Mouse (Mus musculus) lung, adult 2 months (tissue): Measurements from ENCODE around the gene Anapc7. TPM values are rescaled to one million over a fixed set of nuclear protein-coding genes. Genes with fewer than 3 reads are reported as not detected.

Source experiments
- DNase-seq: peaks from one replicate; pipeline ENCODE4 v3.0.0; 2022
- H3K4me1 ChIP-seq: fragments of 200-500 bp; 2 replicates; pipeline ENCODE4 v1.6.1; 2011; ENCODE audit warnings: low read length; ENCODE audit not compliant: control insufficient read depth, insufficient read depth
- H3K4me3 ChIP-seq: fragments of 200-500 bp; replicated peaks from 2 replicates; pipeline ENCODE3; 2011; ENCODE audit warnings: low read depth, mild to moderate bottlenecking, control low read depth, low read length; ENCODE audit errors: extremely low read depth
- CTCF ChIP-seq: fragments of 200-500 bp; IDR thresholded peaks from 2 replicates; pipeline ENCODE4 v1.5.1; 2011; ENCODE audit warnings: mild to moderate bottlenecking, low read length, control low read depth; ENCODE audit not compliant: insufficient read depth
- POLR2A ChIP-seq: fragments of 200-500 bp; IDR thresholded peaks from 2 replicates; pipeline ENCODE4 v1.6.1; 2011; ENCODE audit warnings: low read depth, mild to moderate bottlenecking, control low read depth, low read length, borderline replicate concordance; ENCODE audit errors: extremely low read depth
- WGBS: fragments of 180-500 bp; shearing (Covaris S2); methylation state at CpG from one replicate; pipeline ENCODE4 v1.1.7; 2018; 5-methylcytosine and 5-hydroxymethylcytosine counted together
- polyA plus RNA-seq: library from polyadenylated mRNA; depleted of rRNA; stranded (reverse); fragments of >200 nt; gene quantifications from 2 replicates; pipeline ENCODE4 v1.2.3, GENCODE M21; 2012

The Anapc7 gene
- polyA plus RNA-seq, 1 experiment: 20.5 TPM

DNA sequence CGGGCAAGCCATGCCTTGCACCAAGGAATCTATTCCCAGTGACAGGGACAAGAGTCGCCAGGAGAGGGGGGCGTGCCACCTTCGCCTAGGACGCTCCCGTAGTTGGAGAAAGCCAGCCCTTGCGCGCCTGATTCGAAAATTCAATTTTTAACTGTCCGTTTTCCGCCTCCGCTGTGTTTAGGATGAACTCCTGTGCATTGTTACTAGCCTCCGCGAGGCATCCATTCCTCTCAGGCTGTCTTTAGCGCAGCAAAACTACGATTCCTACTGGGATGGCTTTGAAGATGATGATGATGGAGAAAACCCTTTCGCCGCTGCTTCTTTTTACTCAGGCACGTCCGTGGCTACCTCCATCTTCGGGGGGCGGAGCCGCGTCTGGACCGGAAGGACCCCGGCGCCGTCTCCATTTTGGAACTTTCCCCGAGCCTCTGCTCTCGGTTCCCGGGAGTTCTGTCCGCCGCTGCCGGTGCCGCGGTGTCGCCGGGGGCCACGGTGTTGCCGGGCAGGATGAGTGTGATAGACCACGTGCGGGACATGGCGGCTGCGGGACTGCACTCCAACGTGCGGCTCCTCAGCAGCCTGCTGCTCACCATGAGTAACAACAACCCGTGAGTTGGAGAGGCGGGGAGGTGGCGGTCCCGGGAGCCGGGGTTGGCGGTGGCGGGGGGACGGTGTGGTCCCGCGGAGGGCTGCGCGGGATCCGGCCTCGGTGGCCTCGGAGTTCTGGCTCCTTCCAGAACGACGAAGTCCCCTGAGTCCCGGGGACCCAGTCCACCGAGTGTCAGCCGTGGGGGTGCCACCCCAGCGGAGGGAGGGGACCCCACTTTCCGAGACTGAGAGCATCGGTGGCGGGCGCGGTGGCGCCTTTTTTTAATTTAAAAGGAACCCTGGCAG is 825 bp downstream of the Anapc7 start:
- peak overlapping the region; percentile 89 for H3K4me3 ChIP-seq
- H3K4me1 ChIP-seq: no peaks in the 10 kb centered on the region
- peak; percentile 93 for DNase-seq
- under 1% methylated on average over 73 of the region's 73 CpGs for WGBS
- TF ChIP-seq POLR2A: peak; percentile 49; the same call in 1 of the 2 replicates
- no peak for TF ChIP-seq CTCF

GRCm38 (mm10) chr5:122423083-122423482 is 1.6 kb downstream of the Anapc7 start:
- Histone ChIP-seq H3K4me3 (peak overlapping the region; percentile 89), H3K4me1 (no peaks in the 10 kb centered on the region)
- no peak for TF ChIP-seq POLR2A
- TF ChIP-seq CTCF: no peak
- 18% methylated on average over 15 of the region's 15 CpGs for WGBS
- no peak for DNase-seq

DNA sequence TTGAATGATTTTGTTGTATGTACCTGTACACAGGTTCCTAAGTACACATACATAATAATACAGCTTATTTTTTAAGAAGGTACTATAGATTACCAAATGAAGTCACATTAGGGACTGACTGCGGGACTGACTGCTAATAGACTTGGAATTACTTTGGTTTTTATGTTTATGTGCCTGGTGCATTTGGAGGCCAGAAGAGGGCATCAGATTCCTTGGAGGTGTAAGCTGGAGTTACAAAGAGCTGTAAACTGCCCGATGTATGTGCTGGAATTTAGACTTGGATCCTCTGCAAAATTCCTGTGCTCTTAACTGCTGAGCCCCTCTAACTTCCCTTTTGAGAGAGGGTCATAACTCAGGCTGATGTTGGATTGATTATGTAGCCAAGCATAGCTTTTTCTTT is 4.1 kb downstream of the Anapc7 start:
- TF ChIP-seq CTCF (no peak), POLR2A (no peak)
- no peak overlapping the region for H3K4me3 ChIP-seq
- no peaks in the 10 kb centered on the region for H3K4me1 ChIP-seq
- DNase-seq: no peak
- 62% methylated on average over 2 of the region's 2 CpGs for WGBS

DNA sequence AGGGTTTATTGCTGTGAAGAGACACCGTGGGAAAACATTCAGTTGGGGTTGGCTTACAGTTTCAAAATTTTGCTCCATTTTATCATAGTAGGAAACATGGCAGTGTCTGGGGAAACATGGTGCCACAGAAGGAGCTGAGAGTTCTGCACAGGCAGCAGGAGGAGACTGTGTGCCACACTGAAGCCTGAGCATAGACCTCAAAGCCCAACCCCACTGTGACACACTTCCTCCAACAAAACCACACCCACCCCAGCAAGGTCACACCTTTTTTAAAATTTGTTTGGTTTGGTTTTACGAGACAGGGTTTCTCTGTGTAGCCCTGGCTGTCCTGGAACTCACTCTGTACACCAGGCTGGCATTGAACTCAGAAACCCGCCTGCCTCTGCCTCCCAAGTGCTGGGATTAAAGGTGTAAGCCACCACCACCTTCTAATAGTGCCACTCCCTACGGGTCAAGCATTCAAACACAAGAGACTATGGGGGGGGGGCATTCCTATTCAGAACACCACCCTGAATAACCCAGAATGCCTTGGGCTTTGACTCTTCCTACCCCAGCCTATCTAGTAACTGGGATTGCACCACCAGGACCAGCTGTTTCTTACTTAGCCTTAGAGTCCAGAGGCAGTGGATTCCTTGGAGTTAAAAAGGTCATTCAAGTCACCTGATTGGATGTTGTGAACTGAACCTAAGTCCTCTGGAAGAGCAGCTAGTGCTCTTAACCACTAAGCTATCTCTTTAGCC is 8.7 kb downstream of the Anapc7 start:
- 83% methylated on average over 4 of the region's 4 CpGs for WGBS
- TF ChIP-seq POLR2A (no peak), CTCF (no peak)
- no peak overlapping the region for H3K4me3 ChIP-seq
- DNase-seq: no peak
- no peaks in the 10 kb centered on the region for H3K4me1 ChIP-seq

DNA sequence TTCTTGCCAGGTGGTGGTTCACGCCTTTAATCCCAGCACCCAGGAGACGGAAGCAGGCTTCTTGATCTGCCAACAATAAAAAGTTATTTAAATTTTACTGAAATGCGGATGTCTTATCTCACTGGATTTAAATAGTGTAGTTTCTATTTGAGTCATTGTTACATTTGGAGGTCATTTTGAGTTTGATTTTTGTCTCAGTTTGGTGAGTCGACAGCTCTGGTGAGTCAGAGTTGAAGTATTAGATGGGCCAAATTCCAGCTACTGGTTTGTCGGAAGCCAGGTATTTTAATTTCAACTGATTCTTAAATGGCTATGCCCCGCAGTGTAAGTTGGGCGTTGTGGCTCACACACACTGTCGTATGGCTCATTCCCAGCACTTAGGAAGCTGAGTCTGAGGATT is 9.7 kb downstream of the Anapc7 start:
- WGBS: 88% methylated on average over 8 of the region's 8 CpGs
- no peak overlapping the region for H3K4me3 ChIP-seq
- no peaks in the 10 kb centered on the region for H3K4me1 ChIP-seq
- DNase-seq: no peak
- TF ChIP-seq CTCF: no peak
- no peak for TF ChIP-seq POLR2A

GRCm38 (mm10) chr5:122434541-122434940 is 13.0 kb downstream of the Anapc7 start:
- 82% methylated on average over 4 of the region's 4 CpGs for WGBS
- TF ChIP-seq POLR2A (no peak), CTCF (peak; percentile 26; the same call in 1 of the 2 replicates)

GRCm38 (mm10) chr5:122439400-122440094 is 18.1 kb downstream of the Anapc7 start:
- no peak for DNase-seq
- Histone ChIP-seq H3K4me1 (no peaks in the 10 kb centered on the region), H3K4me3 (no peak overlapping the region)
- no peak for TF ChIP-seq POLR2A
- no peak for TF ChIP-seq CTCF
- WGBS: 63% methylated on average over 19 of the region's 19 CpGs

More at GRCm38 (mm10) chr5:122434541-122434940, 13.0 kb downstream of the Anapc7 start:
- DNase-seq: no peak
- Histone ChIP-seq H3K4me1 (no peaks in the 10 kb centered on the region), H3K4me3 (no peak overlapping the region)

- WGBS: 80% methylated on average over 12 of the region's 12 CpGs
- DNase-seq: no peak
These were observed 18.7 kb downstream of the Anapc7 start for GRCm38 (mm10) chr5:122440095-122440630.

DNA sequence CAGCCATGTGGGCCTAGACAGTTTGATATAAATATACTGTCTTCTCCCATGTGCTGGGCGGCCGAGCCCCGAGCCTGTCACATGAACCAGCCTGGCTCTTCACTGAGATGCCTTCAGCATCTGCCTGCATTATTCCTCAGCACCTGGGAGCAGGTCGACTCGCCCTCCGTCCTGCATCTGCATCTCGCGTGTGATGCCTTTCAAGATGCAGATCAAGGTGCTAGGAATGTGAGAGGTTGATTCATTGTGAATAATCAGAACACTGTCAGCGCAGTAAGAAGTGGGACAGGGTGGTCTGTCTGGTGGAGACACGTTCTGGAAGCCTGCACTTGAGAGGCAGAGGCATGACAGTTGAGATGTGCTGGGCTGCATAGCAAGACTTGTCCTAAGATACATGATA is 23.0 kb downstream of the Anapc7 start:
- TF ChIP-seq POLR2A: no peak
- TF ChIP-seq CTCF: no peak
- DNase-seq: no peak
- no peaks in the 10 kb centered on the region for H3K4me1 ChIP-seq
- H3K4me3 ChIP-seq: no peak overlapping the region
- WGBS: 90% methylated on average over 10 of the region's 10 CpGs

More at GRCm38 (mm10) chr5:122440095-122440630, 18.7 kb downstream of the Anapc7 start:
- Histone ChIP-seq H3K4me3 (no peak overlapping the region), H3K4me1 (no peaks in the 10 kb centered on the region)
- TF ChIP-seq POLR2A: no peak
- TF ChIP-seq CTCF: no peak
